Mouse (Mus musculus) forebrain, embryonic 14.5 days (tissue): Measurements from ENCODE around the gene Gm2897. TPM values are rescaled to one million over a fixed set of nuclear protein-coding genes. Genes with fewer than 3 reads are reported as not detected.
A peak's percentile ranks its signal among the peaks of the same experiment; 100 is the strongest.
"Not testable (repeated sequence)": the region's sequence is repeated elsewhere in the genome, so short reads cannot be mapped to it uniquely, and the experiment has no call there.

Experiments used
- ATAC-seq: fragments of 200-750 bp; cut with Nextera tagmentation; 2 replicates; pipeline ENCODE4 v1.8.0; 2017; ENCODE audit warnings: mild to moderate bottlenecking, moderate library complexity
- DNase-seq: peaks from one replicate; pipeline ENCODE4 v3.0.0-alpha.2; 2015; ENCODE audit warnings: low spot score
- H3K27ac ChIP-seq: fragments of 300-500 bp; sonication (generic); 2 replicates; pipeline ENCODE4 v1.5.1; 2014; ENCODE audit warnings: low read depth, mild to moderate bottlenecking, control low read depth, low read length, moderate library complexity
- H3K27me3 ChIP-seq: fragments of 300-500 bp; sonication (generic); replicated peaks from 2 replicates; pipeline ENCODE4 v1.6.1; 2014; ENCODE audit warnings: low read length, control low read depth, mixed read lengths; ENCODE audit not compliant: control insufficient read depth, insufficient read depth
- H3K36me3 ChIP-seq: fragments of 300-500 bp; sonication (generic); 2 replicates; pipeline ENCODE4 v1.6.1; 2014; ENCODE audit warnings: low read length, control low read depth; ENCODE audit not compliant: control insufficient read depth, insufficient read depth
- H3K4me1 ChIP-seq: fragments of 300-500 bp; sonication (generic); 2 replicates; pipeline ENCODE4 v1.6.1; 2014; ENCODE audit warnings: antibody characterized with exemption, low read length, control low read depth; ENCODE audit not compliant: control insufficient read depth, insufficient read depth
- H3K4me2 ChIP-seq: fragments of 300-500 bp; sonication (generic); 2 replicates; pipeline ENCODE4 v1.6.1; 2014; ENCODE audit warnings: mild to moderate bottlenecking, control low read depth, low read length
- H3K4me3 ChIP-seq: fragments of 300-500 bp; sonication (generic); 2 replicates; pipeline ENCODE4 v1.5.1; 2014; ENCODE audit warnings: low read depth, low read length, control low read depth
- H3K9ac ChIP-seq: fragments of 300-500 bp; sonication (generic); 2 replicates; pipeline ENCODE4 v1.6.1; 2014; ENCODE audit warnings: mild to moderate bottlenecking, low read length, control low read depth, moderate library complexity
- H3K9me3 ChIP-seq: fragments of 300-500 bp; sonication (generic); replicated peaks from 2 replicates; pipeline ENCODE4 v1.6.1; 2016; ENCODE audit warnings: low read length, control low read depth, mixed read lengths; ENCODE audit not compliant: control insufficient read depth
- WGBS: fragments of 180-500 bp; shearing (Covaris S2); extraction: QIAGEN DNeasy Blood & Tissue Kit; methylation state at CpG from one replicate; pipeline ENCODE4 v1.1.7; 2014; 5-methylcytosine and 5-hydroxymethylcytosine counted together
- polyA plus RNA-seq: library from polyadenylated mRNA; unstranded; fragments of >200 nt; fragmentation: Nextera tagmentation; extraction: Ambion mirVana; gene quantifications from 2 replicates; pipeline ENCODE4 v1.2.1, GENCODE M21; 2014

Gene Gm2897
- 8.9 and 10.0 TPM in 2 replicates for polyA plus RNA-seq

GRCm38 (mm10) chr14:3048727-3049512, at the start of gene Gm2897:
Gm2897 (plus strand) TSS chr14:3049285.
- H3K27me3 ChIP-seq, H3K36me3 ChIP-seq, H3K9me3 ChIP-seq, H3K4me1 ChIP-seq, H3K27ac ChIP-seq: not testable (repeated sequence)
- H3K9ac ChIP-seq = peak within 1 kb of the TSS; percentile 62
- H3K4me3 ChIP-seq = peak within 1 kb of the TSS; percentile 42
- WGBS = 3% methylated on average over 30 of the region's 40 CpGs
- ATAC-seq = peak; percentile 75; the same call in 1 of the 2 replicates
- peak; percentile 55 for DNase-seq
- H3K4me2 ChIP-seq = peak within 1 kb of the TSS; percentile 56

GRCm38 (mm10) chr14:3029702-3030101, 19.4 kb upstream of the Gm2897 start, which contains the start of gene Gm2888:
Gm2888 (plus strand) TSS chr14:3030002.
- not testable (repeated sequence) for H3K9ac ChIP-seq, ATAC-seq, H3K36me3 ChIP-seq, H3K4me3 ChIP-seq, H3K4me1 ChIP-seq, H3K4me2 ChIP-seq, H3K9me3 ChIP-seq, H3K27me3 ChIP-seq, DNase-seq, H3K27ac ChIP-seq
- 84% methylated on average over 2 of the region's 3 CpGs for whole genome bisulfite sequencing

GRCm38 (mm10) chr14:3049513-3049800, 372 bp downstream of the Gm2897 start:
- Histone ChIP-seq H3K9ac (peak overlapping the region; percentile 62), H3K4me2 (peak overlapping the region; percentile 56), H3K4me3 (peak overlapping the region; percentile 42)
- H3K4me1 ChIP-seq, ATAC-seq, H3K27ac ChIP-seq, H3K36me3 ChIP-seq, H3K9me3 ChIP-seq, H3K27me3 ChIP-seq: not testable (repeated sequence)
- 3% methylated on average over 11 of the region's 20 CpGs for WGBS
- peak; percentile 1 for DNase-seq

- 1% methylated on average over 5 of the region's 8 CpGs for WGBS
- ATAC-seq, H3K36me3 ChIP-seq, H3K4me3 ChIP-seq, H3K9me3 ChIP-seq, H3K27me3 ChIP-seq, H3K9ac ChIP-seq, H3K27ac ChIP-seq, H3K4me1 ChIP-seq, DNase-seq: not testable (repeated sequence)
- peak overlapping the region; percentile 56; the same call in 1 of the 2 replicates for H3K4me2 ChIP-seq
Observed at GRCm38 (mm10) chr14:3050087-3050486, 1.0 kb downstream of the Gm2897 start.

- H3K27me3 ChIP-seq, H3K9me3 ChIP-seq, H3K4me1 ChIP-seq, ATAC-seq, H3K27ac ChIP-seq, H3K4me2 ChIP-seq, H3K4me3 ChIP-seq, DNase-seq, H3K9ac ChIP-seq, H3K36me3 ChIP-seq: not testable (repeated sequence)
- 96% methylated on average over 15 of the region's 25 CpGs for WGBS
Observed at GRCm38 (mm10) chr14:3116051-3116450, 67.0 kb downstream of the Gm2897 start.

Other genes with a start within 250 kb of the Gm2897 start
- not detected in 2 replicates for gene Gm2888, start 19.3 kb upstream of the Gm2897 start, polyA plus RNA-seq
- gene Gm10340, start 84.7 kb downstream of the Gm2897 start, polyA plus RNA-seq = not detected in 2 replicates
- gene Gm5795, start 139.0 kb downstream of the Gm2897 start, polyA plus RNA-seq = not detected in 2 replicates
- 12.8 and 14.3 TPM in 2 replicates for gene D830030K20Rik, start 159.2 kb downstream of the Gm2897 start, polyA plus RNA-seq